Mouse (Mus musculus): ENCODE results near the gene Scoc. TPM values are rescaled to one million over a fixed set of nuclear protein-coding genes. Genes with fewer than 3 reads are reported as not detected.

Gene Scoc
- total and polyA plus RNA-seq, 3 experiments = 14.7 to 29.5 TPM; not detected in 1

GRCm38 (mm10) chr8:83437077-83437476 is 21.1 kb downstream of the Scoc start:
- TF ChIP-seq KAT2A (conservative IDR thresholded peaks at IDR 0.05; ENCODE audit: low read depth, low read length) (no peak), POLR2AphosphoS5 (IDR thresholded peaks at IDR 0.05; ENCODE audit: borderline replicate concordance, low read depth, low read length) (no peak)
- Histone ChIP-seq H3K79me2 (ENCODE audit: control insufficient read depth, insufficient read depth, low read length, poor library complexity) (peaks cover 18% of the 10 kb centered on the region), H3K27ac (ENCODE audit: control insufficient read depth, low read depth, low read length) (no peak overlapping the region), H3K4me3 (ENCODE audit: control insufficient read depth in 1 of 2, insufficient read depth in 1 of 2, low read depth in 2 of 2, low read length in 2 of 2) (no peak overlapping the region), H3K9me3 (replicated peaks; ENCODE audit: insufficient read depth, low read length) (no peaks in the 10 kb centered on the region), H3K9ac (ENCODE audit: control insufficient read depth, low read depth, low read length, poor library complexity, severe bottlenecking) (no peak overlapping the region), H3K4me1 (ENCODE audit: control insufficient read depth in 1 of 2, insufficient read depth in 2 of 2, low read length in 2 of 2) (peaks cover 3 to 5% of the 10 kb centered on the region in 2 experiments), H3K27me3 (ENCODE audit: control insufficient read depth in 1 of 2, insufficient read depth in 2 of 2, low read length in 2 of 2) (no peaks in the 10 kb centered on the region), H3K36me3 (ENCODE audit: control insufficient read depth in 1 of 2, insufficient read depth in 2 of 2, low read length in 2 of 2) (peaks cover 8 to 10% of the 10 kb centered on the region in 2 experiments)
- DNase-seq (ENCODE audit: low read depth, low spot score) = no peak

DNA sequence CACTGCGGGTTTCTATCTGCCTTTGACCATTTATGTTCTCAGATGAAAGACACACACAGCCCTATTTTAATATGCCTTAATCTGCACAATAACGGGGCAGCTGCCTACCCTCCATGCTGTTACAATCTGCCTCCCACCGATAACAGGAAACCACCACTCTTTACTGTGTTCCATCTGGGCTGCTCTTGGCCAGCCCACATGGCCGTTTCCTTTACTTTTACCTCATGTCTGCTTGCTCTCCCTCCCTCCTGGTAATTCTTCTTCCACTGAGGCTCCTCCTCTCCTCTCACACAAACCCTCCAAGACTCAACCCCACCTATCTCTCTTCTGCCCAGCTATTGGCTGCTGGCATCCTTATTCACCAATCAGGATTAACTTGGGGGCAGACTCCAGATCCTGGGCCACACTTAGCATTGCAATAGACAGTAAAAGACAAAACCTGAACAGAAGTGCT is 29.1 kb downstream of the Scoc start:
- H3K9me3 ChIP-seq (replicated peaks; ENCODE audit: insufficient read depth, low read length) = no peaks in the 10 kb centered on the region
- H3K79me2 ChIP-seq (ENCODE audit: control insufficient read depth, insufficient read depth, low read length, poor library complexity) = no peaks in the 10 kb centered on the region
- peak overlapping the region; percentile 76 for H3K27ac ChIP-seq (ENCODE audit: control insufficient read depth, low read depth, low read length)
- H3K27me3 ChIP-seq (ENCODE audit: control insufficient read depth in 1 of 2, insufficient read depth in 2 of 2, low read length in 2 of 2) = no peaks in the 10 kb centered on the region
- peaks cover 13 to 18% of the 10 kb centered on the region in 2 experiments for H3K4me1 ChIP-seq (ENCODE audit: control insufficient read depth in 1 of 2, insufficient read depth in 2 of 2, low read length in 2 of 2)
- H3K36me3 ChIP-seq (ENCODE audit: control insufficient read depth in 1 of 2, insufficient read depth in 2 of 2, low read length in 2 of 2) = peaks cover 0 to 13% of the 10 kb centered on the region in 2 experiments; a peak in 3 of 4 replicates
- peak; percentile 95 for DNase-seq (ENCODE audit: low read depth, low spot score)
- H3K9ac ChIP-seq (ENCODE audit: control insufficient read depth, low read depth, low read length, poor library complexity, severe bottlenecking) = peak overlapping the region; percentile 53
- peak overlapping the region; percentile 37 to 71; a peak in 3 of 4 replicates for H3K4me3 ChIP-seq (ENCODE audit: control insufficient read depth in 1 of 2, insufficient read depth in 1 of 2, low read depth in 2 of 2, low read length in 2 of 2)
- TF ChIP-seq JUND (IDR thresholded peaks at IDR 0.05; ENCODE audit: low read depth, low read length) = no peak
- TF ChIP-seq MYC (IDR thresholded peaks at IDR 0.05; ENCODE audit: low read depth, low read length) = peak; percentile 90
- TF ChIP-seq NRF1 (IDR thresholded peaks at IDR 0.05; ENCODE audit: insufficient read depth, low read depth, low read length, poor library complexity, severe bottlenecking) = no peak
- no peak for TF ChIP-seq POLR2AphosphoS5 (IDR thresholded peaks at IDR 0.05; ENCODE audit: borderline replicate concordance, low read depth, low read length)
- TF ChIP-seq ELF1 (IDR thresholded peaks at IDR 0.05; ENCODE audit: low read depth, low read length) = 0 out of 2 replicates have a peak, but pooled peaks have one; percentile 15
- TF ChIP-seq POLR2A (IDR thresholded peaks at IDR 0.05; ENCODE audit: control insufficient read depth in 1 of 2, insufficient read depth in 1 of 2, low read depth in 1 of 2, low read length in 2 of 2, poor library complexity in 1 of 2) = peak in 1 of 2 experiments; percentile 82; a peak in 2 of 4 replicates
- peak; percentile 54 for TF ChIP-seq POLR2AphosphoS2 (IDR thresholded peaks at IDR 0.05; ENCODE audit: low read length)
- no peak for TF ChIP-seq ZNF384 (IDR thresholded peaks at IDR 0.05; ENCODE audit: low read depth, low read length)
- peak; percentile 82 for TF ChIP-seq TCF12 (IDR thresholded peaks at IDR 0.05; ENCODE audit: low read depth, low read length)
- TF ChIP-seq MXI1 (IDR thresholded peaks at IDR 0.05; ENCODE audit: low read depth, low read length) = peak; percentile 79
- no peak for TF ChIP-seq CTCF (IDR thresholded peaks at IDR 0.05 in 2 of 3, conservative IDR thresholded peaks at IDR 0.05 in 1 of 3; ENCODE audit: control insufficient read depth in 1 of 3, insufficient read depth in 1 of 3, low read depth in 2 of 3, low read length in 3 of 3, poor library complexity in 1 of 3, severe bottlenecking in 1 of 3)
- TF ChIP-seq ETS1 (IDR thresholded peaks at IDR 0.05; ENCODE audit: low read depth, low read length) = peak; percentile 78
- 0 out of 2 replicates have a peak, but pooled peaks have one; percentile 10 for TF ChIP-seq ZKSCAN1 (IDR thresholded peaks at IDR 0.05; ENCODE audit: low read depth, low read length)
- no peak for TF ChIP-seq CHD1 (IDR thresholded peaks at IDR 0.05; ENCODE audit: low read depth, low read length)
- peak; percentile 95 for TF ChIP-seq TAL1 (IDR thresholded peaks at IDR 0.05; ENCODE audit: low read length)
- no peak for TF ChIP-seq ZC3H11A (IDR thresholded peaks at IDR 0.05; ENCODE audit: low read depth, low read length)
- peak; percentile 72 for TF ChIP-seq SIN3A (IDR thresholded peaks at IDR 0.05; ENCODE audit: low read length)
- peak; percentile 56 for TF ChIP-seq MAZ (IDR thresholded peaks at IDR 0.05; ENCODE audit: low read depth, low read length)
- 0 out of 2 replicates have a peak, but pooled peaks have one; percentile 21 for TF ChIP-seq MAFK (IDR thresholded peaks at IDR 0.05; ENCODE audit: borderline replicate concordance, low read depth, low read length)
- TF ChIP-seq EP300 (IDR thresholded peaks at IDR 0.05; ENCODE audit: low read depth in 1 of 2, low read length in 2 of 2) = peak; percentile 52 to 86; a peak in 3 of 4 replicates
- no peak for TF ChIP-seq RAD21 (IDR thresholded peaks at IDR 0.05; ENCODE audit: low read depth, low read length)
- TF ChIP-seq SMC3 (IDR thresholded peaks at IDR 0.05; ENCODE audit: low read depth, low read length) = no peak
- peak; percentile 52; the same call in 1 of the 2 replicates for TF ChIP-seq NELFE (IDR thresholded peaks at IDR 0.05; ENCODE audit: low read depth, low read length)
- TF ChIP-seq MYB (IDR thresholded peaks at IDR 0.05; ENCODE audit: low read depth, low read length) = peak; percentile 65; the same call in 1 of the 2 replicates
- no peak for TF ChIP-seq USF1 (IDR thresholded peaks at IDR 0.05; ENCODE audit: low read depth, low read length)
- TF ChIP-seq TBP (IDR thresholded peaks at IDR 0.05; ENCODE audit: low read depth, low read length) = peak; percentile 84
- TF ChIP-seq HCFC1 (IDR thresholded peaks at IDR 0.05; ENCODE audit: low read depth, low read length) = peak; percentile 65
- no peak for TF ChIP-seq MEF2A (IDR thresholded peaks at IDR 0.05; ENCODE audit: extremely low read depth, insufficient replicate concordance, low read depth, low read length, poor library complexity, severe bottlenecking)
- no peak; the same call in 1 of the 2 replicates for TF ChIP-seq CHD2 (IDR thresholded peaks at IDR 0.05; ENCODE audit: low read length)
- TF ChIP-seq ZMIZ1 (IDR thresholded peaks at IDR 0.05; ENCODE audit: low read depth, low read length) = peak; percentile 57; the same call in 1 of the 2 replicates
- TF ChIP-seq MAX (IDR thresholded peaks at IDR 0.05; ENCODE audit: low read length) = peak; percentile 82

Measured in MEL (cell line).